Mouse (Mus musculus): ENCODE results near the gene Rsc1a1. TPM values are rescaled to one million over a fixed set of nuclear protein-coding genes. Genes with fewer than 3 reads are reported as not detected.

Gene Rsc1a1
- polyA plus RNA-seq, 1 experiment from 2014 or later = not detected

GRCm38 (mm10) chr4:141651286-141651685 is 34.1 kb downstream of the Rsc1a1 start:
- H3K27me3 ChIP-seq = no peaks in the 10 kb centered on the region
- no peak for ATAC-seq (replicated peaks; ENCODE audit: low FRiP score)
- WGBS = 90% methylated on average over 6 of the region's 6 CpGs

GRCm38 (mm10) chr4:141649244-141649643 is 36.2 kb downstream of the Rsc1a1 start:
- ATAC-seq (replicated peaks; ENCODE audit: low FRiP score) = no peak
- Histone ChIP-seq H3K36me3 (peaks cover 41% of the 10 kb centered on the region), H3K4me2 (no peak overlapping the region), H3K27ac (no peak overlapping the region), H3K27me3 (no peaks in the 10 kb centered on the region), H3K9me3 (replicated peaks) (no peaks in the 10 kb centered on the region), H3K4me1 (peaks cover 3% of the 10 kb centered on the region; the same call in 1 of the 2 replicates), H3K9ac (no peak overlapping the region), H3K4me3 (replicated peaks) (no peak overlapping the region)
- 79% methylated on average over 6 of the region's 6 CpGs for WGBS

More at GRCm38 (mm10) chr4:141651286-141651685, 34.1 kb downstream of the Rsc1a1 start:
- H3K4me3 ChIP-seq (replicated peaks) = no peak overlapping the region
- 0 out of 2 replicates have a peak, but pooled peaks cover 3% of the 10 kb centered on the region for H3K4me1 ChIP-seq
- peaks cover 48% of the 10 kb centered on the region for H3K36me3 ChIP-seq
- H3K9ac ChIP-seq = no peak overlapping the region
- no peak overlapping the region for H3K4me2 ChIP-seq
- no peaks in the 10 kb centered on the region for H3K9me3 ChIP-seq (replicated peaks)
- no peak overlapping the region for H3K27ac ChIP-seq

GRCm38 (mm10) chr4:141648262-141648661 is 37.1 kb downstream of the Rsc1a1 start:
- Histone ChIP-seq H3K4me2 (no peak overlapping the region), H3K27me3 (no peaks in the 10 kb centered on the region), H3K4me1 (peaks cover 12% of the 10 kb centered on the region), H3K36me3 (peaks cover 32% of the 10 kb centered on the region), H3K9me3 (replicated peaks) (no peaks in the 10 kb centered on the region), H3K27ac (no peak overlapping the region), H3K9ac (no peak overlapping the region), H3K4me3 (replicated peaks) (no peak overlapping the region)
- 92% methylated on average over 5 of the region's 5 CpGs for WGBS
- ATAC-seq (replicated peaks; ENCODE audit: low FRiP score) = no peak

- 94% methylated on average over 3 of the region's 3 CpGs for WGBS
- no peak overlapping the region for H3K4me2 ChIP-seq
- H3K27me3 ChIP-seq = no peaks in the 10 kb centered on the region
- no peak overlapping the region for H3K9ac ChIP-seq
- no peak for ATAC-seq (replicated peaks; ENCODE audit: low FRiP score)
- H3K27ac ChIP-seq = no peak overlapping the region
- H3K4me3 ChIP-seq (replicated peaks) = no peak overlapping the region
- no peaks in the 10 kb centered on the region for H3K9me3 ChIP-seq (replicated peaks)
- peaks cover 31% of the 10 kb centered on the region for H3K36me3 ChIP-seq
- H3K4me1 ChIP-seq = peaks cover 21% of the 10 kb centered on the region
These were observed 38.2 kb downstream of the Rsc1a1 start for GRCm38 (mm10) chr4:141647187-141647586.

GRCm38 (mm10) chr4:141645988-141646387 is 39.4 kb downstream of the Rsc1a1 start:
- no peak overlapping the region for H3K4me3 ChIP-seq (replicated peaks)
- no peak overlapping the region for H3K9ac ChIP-seq
- no peak for ATAC-seq (replicated peaks; ENCODE audit: low FRiP score)
- 89% methylated on average over 8 of the region's 8 CpGs for WGBS
- H3K27me3 ChIP-seq = no peaks in the 10 kb centered on the region
- peaks cover 31% of the 10 kb centered on the region for H3K36me3 ChIP-seq
- no peak overlapping the region for H3K27ac ChIP-seq
- H3K4me2 ChIP-seq = no peak overlapping the region
- H3K9me3 ChIP-seq (replicated peaks) = no peaks in the 10 kb centered on the region
- H3K4me1 ChIP-seq = peaks cover 24% of the 10 kb centered on the region

GRCm38 (mm10) chr4:141643118-141643855 is 42.1 kb downstream of the Rsc1a1 start:
- H3K27me3 ChIP-seq = no peaks in the 10 kb centered on the region
- H3K9me3 ChIP-seq (replicated peaks) = no peaks in the 10 kb centered on the region
- H3K4me1 ChIP-seq = peaks cover 21% of the 10 kb centered on the region
- H3K36me3 ChIP-seq = peaks cover 47% of the 10 kb centered on the region
- 23% methylated on average over 7 of the region's 7 CpGs for WGBS
- peak overlapping the region; percentile 14; the same call in 1 of the 2 replicates for H3K4me2 ChIP-seq
- no peak overlapping the region for H3K4me3 ChIP-seq (replicated peaks)
- H3K9ac ChIP-seq = no peak overlapping the region
- peak; percentile 58 for ATAC-seq (replicated peaks; ENCODE audit: low FRiP score)
- H3K27ac ChIP-seq = peak overlapping the region; percentile 78

GRCm38 (mm10) chr4:141641961-141642811 is 43.2 kb downstream of the Rsc1a1 start:
- H3K9me3 ChIP-seq (replicated peaks) = no peaks in the 10 kb centered on the region
- peaks cover 21% of the 10 kb centered on the region for H3K4me1 ChIP-seq
- H3K4me3 ChIP-seq (replicated peaks) = no peak overlapping the region
- no peaks in the 10 kb centered on the region for H3K27me3 ChIP-seq
- no peak overlapping the region for H3K27ac ChIP-seq
- H3K4me2 ChIP-seq = no peak overlapping the region
- ATAC-seq (replicated peaks; ENCODE audit: low FRiP score) = no peak
- H3K36me3 ChIP-seq = peaks cover 51% of the 10 kb centered on the region
- 87% methylated on average over 25 of the region's 25 CpGs for WGBS
- H3K9ac ChIP-seq = no peak overlapping the region

GRCm38 (mm10) chr4:141641353-141641771 is 44.0 kb downstream of the Rsc1a1 start:
- Histone ChIP-seq H3K9ac (no peak overlapping the region), H3K4me3 (replicated peaks) (no peak overlapping the region), H3K27me3 (no peaks in the 10 kb centered on the region), H3K4me1 (peaks cover 21% of the 10 kb centered on the region), H3K9me3 (replicated peaks) (no peaks in the 10 kb centered on the region), H3K27ac (no peak overlapping the region), H3K36me3 (peaks cover 58% of the 10 kb centered on the region), H3K4me2 (no peak overlapping the region)
- no peak for ATAC-seq (replicated peaks; ENCODE audit: low FRiP score)
- 83% methylated on average over 7 of the region's 7 CpGs for WGBS

- Histone ChIP-seq H3K9me3 (replicated peaks) (no peaks in the 10 kb centered on the region), H3K27ac (no peak overlapping the region), H3K4me1 (peaks cover 21% of the 10 kb centered on the region), H3K4me3 (replicated peaks) (no peak overlapping the region), H3K9ac (no peak overlapping the region), H3K36me3 (peaks cover 74% of the 10 kb centered on the region), H3K27me3 (no peaks in the 10 kb centered on the region), H3K4me2 (no peak overlapping the region)
- no peak for ATAC-seq (replicated peaks; ENCODE audit: low FRiP score)
- 66% methylated on average over 11 of the region's 11 CpGs for WGBS
These were observed 45.9 kb downstream of the Rsc1a1 start for GRCm38 (mm10) chr4:141639474-141639873.

GRCm38 (mm10) chr4:141636693-141637092 is 48.7 kb downstream of the Rsc1a1 start:
- Histone ChIP-seq H3K36me3 (peaks cover 89% of the 10 kb centered on the region), H3K4me2 (no peak overlapping the region)

GRCm38 (mm10) chr4:141635991-141636390 is 49.4 kb downstream of the Rsc1a1 start:
- Histone ChIP-seq H3K27ac (no peak overlapping the region), H3K27me3 (no peaks in the 10 kb centered on the region), H3K4me3 (replicated peaks) (no peak overlapping the region), H3K9me3 (replicated peaks) (no peaks in the 10 kb centered on the region), H3K36me3 (peaks cover 90% of the 10 kb centered on the region), H3K4me1 (no peaks in the 10 kb centered on the region; the same call in 1 of the 2 replicates), H3K4me2 (no peak overlapping the region), H3K9ac (no peak overlapping the region)
- 82% methylated on average over 9 of the region's 9 CpGs for WGBS
- no peak for ATAC-seq (replicated peaks; ENCODE audit: low FRiP score)

More at GRCm38 (mm10) chr4:141636693-141637092, 48.7 kb downstream of the Rsc1a1 start:
- Histone ChIP-seq H3K27ac (no peak overlapping the region), H3K9me3 (replicated peaks) (no peaks in the 10 kb centered on the region), H3K4me3 (replicated peaks) (no peak overlapping the region), H3K9ac (no peak overlapping the region), H3K27me3 (no peaks in the 10 kb centered on the region), H3K4me1 (no peaks in the 10 kb centered on the region; the same call in 1 of the 2 replicates)
- ATAC-seq (replicated peaks; ENCODE audit: low FRiP score) = no peak
- 90% methylated on average over 5 of the region's 5 CpGs for WGBS

All from kidney, embryonic 15.5 days (tissue).